Mouse (Mus musculus) CD8-positive naive resting alpha-beta T cell, adult 2 months (primary cell): ENCODE measurements around the gene Pde4c.
A peak's percentile ranks its signal among the peaks of the same experiment; 100 is the strongest.

Source experiments
- DNase-seq, 2 experiments: peaks; one replicate each; pipeline ENCODE4 v3.0.0; 2022; ENCODE audit warnings: low read depth in 2 of 2, low spot score in 2 of 2

Gene Pde4c

GRCm38 (mm10) chr8:70719796-70720270 is 3.7 kb upstream of the Pde4c start:
- no peak for DNase-seq

- peak; percentile 79 to 87 for DNase-seq
These were observed 2.8 kb upstream of the Pde4c start for GRCm38 (mm10) chr8:70720739-70721138.

- no peak for DNase-seq
These were observed 1.9 kb upstream of the Pde4c start for GRCm38 (mm10) chr8:70721601-70722000.

GRCm38 (mm10) chr8:70724216-70724615 is 696 bp downstream of the Pde4c start:
- no peak for DNase-seq

GRCm38 (mm10) chr8:70725792-70726447 is 2.4 kb downstream of the Pde4c start:
- no peak for DNase-seq

GRCm38 (mm10) chr8:70726721-70727120 is 3.2 kb downstream of the Pde4c start:
- DNase-seq, result no peak

- DNase-seq, result no peak
These were observed 6.4 kb downstream of the Pde4c start for GRCm38 (mm10) chr8:70729808-70730475.

- no peak for DNase-seq
These were observed 7.4 kb downstream of the Pde4c start for GRCm38 (mm10) chr8:70730956-70731355.

GRCm38 (mm10) chr8:70737705-70738104 is 14.2 kb downstream of the Pde4c start:
- DNase-seq, result no peak

GRCm38 (mm10) chr8:70738211-70738610 is 14.7 kb downstream of the Pde4c start:
- DNase-seq, result no peak

- DNase-seq, result no peak
These were observed 18.1 kb downstream of the Pde4c start for GRCm38 (mm10) chr8:70741661-70742060.

- no peak for DNase-seq
These were observed 18.7 kb downstream of the Pde4c start for GRCm38 (mm10) chr8:70742176-70742575.

- DNase-seq, result no peak
These were observed 19.6 kb downstream of the Pde4c start for GRCm38 (mm10) chr8:70742981-70743655.

GRCm38 (mm10) chr8:70743656-70744590 is 20.4 kb downstream of the Pde4c start:
- DNase-seq, result no peak

- DNase-seq, result no peak
These were observed 21.3 kb downstream of the Pde4c start for GRCm38 (mm10) chr8:70744806-70745205.

- DNase-seq, result no peak
These were observed 22.2 kb downstream of the Pde4c start for GRCm38 (mm10) chr8:70745691-70746220.

GRCm38 (mm10) chr8:70746676-70747075 is 23.2 kb downstream of the Pde4c start:
- DNase-seq, result no peak

GRCm38 (mm10) chr8:70747211-70747890 is 23.8 kb downstream of the Pde4c start:
- DNase-seq, result no peak

GRCm38 (mm10) chr8:70748246-70749096 is 25.0 kb downstream of the Pde4c start:
- no peak for DNase-seq
